Mouse (Mus musculus): Measurements from ENCODE around the gene Pth2r. TPM values are rescaled to one million over a fixed set of nuclear protein-coding genes. Genes with fewer than 3 reads are reported as not detected.

The Pth2r gene
- total RNA-seq (2022): under 1 TPM; 0.41 to 0.98 (median 0.72) TPM

GRCm38 (mm10) chr1:65281756-65282155 is at the start of gene Pth2r:
Gene Pth2r (plus strand): TSS chr1:65282056.
- DNase-seq (ENCODE audit: low spot score in 2 of 2): no peak

- no peak for DNase-seq (ENCODE audit: low spot score in 2 of 2)
These were observed 44.1 kb upstream of the Pth2r start for GRCm38 (mm10) chr1:65237712-65238111.

GRCm38 (mm10) chr1:65245637-65246036 is 36.2 kb upstream of the Pth2r start:
- no peak for DNase-seq (ENCODE audit: low spot score in 2 of 2)

DNA sequence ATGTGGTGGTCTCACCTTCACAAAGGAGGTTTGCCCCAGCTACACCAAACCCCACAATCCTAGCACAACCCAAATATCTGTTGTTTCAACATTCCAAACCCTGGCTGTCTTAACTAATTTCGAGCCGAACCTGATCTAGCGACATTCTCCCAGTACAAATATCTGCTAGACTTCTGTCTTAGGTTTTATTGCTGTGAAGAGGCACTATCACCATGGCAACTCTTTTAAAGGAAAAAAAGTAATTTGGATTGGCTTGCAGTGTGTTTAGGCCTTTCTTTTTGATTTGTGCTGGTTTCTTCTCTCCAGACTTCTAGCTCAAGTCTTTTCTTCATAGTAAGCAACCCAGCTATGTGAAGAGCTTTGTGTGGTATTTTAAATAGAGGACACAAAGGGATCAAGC is 1.4 kb upstream of the Pth2r start:
- no peak for DNase-seq (ENCODE audit: low spot score in 2 of 2)

DNA sequence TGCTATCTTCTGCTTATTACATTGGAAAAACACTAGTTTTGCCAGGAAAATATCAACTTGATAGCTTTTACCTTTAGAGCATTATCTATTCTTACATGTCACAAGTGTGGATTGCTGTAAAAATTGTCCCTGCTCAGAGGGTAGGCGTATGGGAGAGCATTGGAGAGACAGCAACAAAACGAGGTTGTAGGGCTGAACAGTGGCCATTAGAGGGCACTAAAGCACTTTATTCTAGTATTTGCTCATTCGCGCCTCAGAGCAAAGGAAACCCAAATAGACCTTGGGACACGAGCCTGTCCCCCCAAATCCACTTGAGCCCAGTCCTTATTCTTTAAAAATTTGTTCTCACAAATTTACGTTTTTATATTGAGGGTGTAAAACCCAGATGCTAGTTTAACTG is 910 bp downstream of the Pth2r start:
- DNase-seq (ENCODE audit: low spot score in 2 of 2): peak; percentile 19 to 43

- DNase-seq (ENCODE audit: low spot score in 2 of 2): no peak
These were observed 26.6 kb downstream of the Pth2r start for GRCm38 (mm10) chr1:65308476-65308875.

GRCm38 (mm10) chr1:65311214-65311933 is 29.5 kb downstream of the Pth2r start:
- no peak for DNase-seq (ENCODE audit: low spot score in 2 of 2)

DNA sequence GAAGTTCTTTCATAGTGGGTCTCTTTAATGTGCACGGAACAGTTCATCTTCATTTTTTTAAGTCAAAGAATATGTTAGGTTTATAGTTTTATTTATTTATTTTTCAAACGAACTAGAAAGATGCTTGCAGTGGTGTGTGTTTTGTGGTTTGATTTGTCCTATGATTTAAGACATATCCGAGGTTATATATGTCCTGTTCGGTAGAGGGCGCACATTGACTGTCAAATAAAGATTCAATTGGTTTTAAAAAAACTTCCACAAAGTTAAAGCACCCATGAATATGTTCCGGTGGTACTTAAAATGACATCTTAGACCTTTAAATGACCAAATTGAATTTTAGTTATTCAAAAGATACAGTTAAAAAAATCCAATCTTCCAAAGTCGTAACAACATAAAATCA is 30.3 kb downstream of the Pth2r start:
- peak in 1 of 2 experiments; percentile 20 for DNase-seq (ENCODE audit: low spot score in 2 of 2)

- DNase-seq (ENCODE audit: low spot score in 2 of 2): no peak
These were observed 31.0 kb downstream of the Pth2r start for GRCm38 (mm10) chr1:65312896-65313295.

- DNase-seq (ENCODE audit: low spot score in 2 of 2): no peak
These were observed 32.5 kb downstream of the Pth2r start for GRCm38 (mm10) chr1:65314054-65315021.

DNA sequence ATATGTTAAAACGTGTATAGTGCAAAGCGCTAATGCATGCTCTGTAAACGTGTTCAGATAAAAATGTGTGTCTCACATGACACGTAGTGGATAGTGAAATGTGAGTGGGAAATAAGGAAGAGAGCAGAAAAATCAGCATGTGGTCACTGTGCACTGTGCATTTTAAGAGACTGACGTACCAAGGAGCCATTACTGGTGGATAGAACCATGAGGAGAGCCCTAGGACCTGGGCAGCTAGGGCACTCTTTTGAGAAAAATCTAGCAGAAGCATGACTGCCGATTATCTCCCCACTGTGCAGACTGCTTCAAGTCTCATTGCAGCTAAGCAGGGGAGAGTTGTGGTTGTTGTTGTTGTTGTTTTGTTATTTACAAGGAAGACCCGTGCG is 33.2 kb downstream of the Pth2r start:
- no peak for DNase-seq (ENCODE audit: low spot score in 2 of 2)

- DNase-seq (ENCODE audit: low spot score in 2 of 2): peak; percentile 23 to 38
These were observed 52.2 kb downstream of the Pth2r start for GRCm38 (mm10) chr1:65334026-65334425.

- no peak for DNase-seq (ENCODE audit: low spot score in 2 of 2)
These were observed 55.9 kb downstream of the Pth2r start for GRCm38 (mm10) chr1:65337768-65338167.

DNA sequence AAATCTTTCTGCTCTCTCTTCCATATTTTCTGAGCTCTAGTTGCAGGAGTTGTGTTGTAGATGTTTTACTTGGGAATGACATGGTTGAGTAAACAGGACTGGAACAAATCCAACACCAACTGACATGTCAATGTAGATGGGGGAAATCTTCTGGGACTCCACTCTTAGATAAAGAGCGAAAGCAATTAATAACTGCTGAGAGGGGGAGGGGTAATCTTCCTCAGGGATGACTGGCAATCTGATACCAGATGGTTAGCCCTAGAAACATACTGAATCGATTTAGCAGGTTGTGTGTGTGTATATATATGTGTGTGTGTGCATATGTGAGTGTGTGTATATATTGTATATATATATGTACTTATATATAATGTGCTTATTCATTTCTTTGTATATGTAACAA is 58.4 kb downstream of the Pth2r start:
- no peak for DNase-seq (ENCODE audit: low spot score in 2 of 2)

- no peak for DNase-seq (ENCODE audit: low spot score in 2 of 2)
These were observed 71.1 kb downstream of the Pth2r start for GRCm38 (mm10) chr1:65352979-65353378.

DNA sequence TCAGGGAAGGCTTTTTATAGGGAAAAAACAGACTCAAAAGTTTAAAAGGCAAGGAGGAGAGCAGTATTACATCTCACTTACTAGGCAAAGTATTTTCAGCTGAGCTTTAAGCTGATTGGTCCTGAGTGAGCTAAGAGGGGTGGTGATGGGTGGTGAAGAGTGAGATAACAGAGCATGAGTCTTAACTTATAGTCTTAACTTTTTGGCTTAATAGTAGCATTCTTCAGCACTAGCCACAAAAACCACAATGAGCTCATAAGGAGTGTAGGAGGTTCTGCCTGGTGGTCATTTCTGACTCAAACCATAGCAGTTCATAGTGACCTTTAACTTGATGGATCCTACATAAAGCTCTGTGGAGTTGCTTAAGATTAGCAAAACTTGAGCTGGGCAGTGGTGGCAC is 72.3 kb downstream of the Pth2r start:
- no peak for DNase-seq (ENCODE audit: low spot score in 2 of 2)

- peak in 1 of 2 experiments; percentile 5 for DNase-seq (ENCODE audit: low spot score in 2 of 2)
These were observed 106.5 kb downstream of the Pth2r start for GRCm38 (mm10) chr1:65388328-65388727.

GRCm38 (mm10) chr1:65389621-65390020 is 107.8 kb downstream of the Pth2r start:
- DNase-seq (ENCODE audit: low spot score in 2 of 2): no peak

- no peak for DNase-seq (ENCODE audit: low spot score in 2 of 2)
These were observed 125.6 kb downstream of the Pth2r start for GRCm38 (mm10) chr1:65407441-65407840.

DNA sequence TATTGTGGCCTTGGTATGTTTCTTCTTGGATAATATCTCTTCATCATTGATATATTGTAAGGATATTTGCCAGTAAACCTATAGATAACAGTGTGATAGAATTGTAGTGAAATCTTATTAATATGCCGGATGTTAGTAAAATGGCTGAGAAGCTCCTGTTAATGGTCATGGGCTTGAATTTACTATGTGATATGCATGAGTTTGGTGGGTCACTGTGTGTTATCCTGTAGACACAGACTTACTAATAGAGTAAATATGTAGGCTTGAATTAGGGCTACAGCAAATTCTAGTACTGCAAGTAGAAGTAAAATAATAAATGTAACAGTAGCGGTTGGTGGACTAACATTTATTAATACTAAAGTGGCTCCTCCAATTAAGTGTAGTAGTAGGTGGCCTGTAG is 139.1 kb downstream of the Pth2r start:
- DNase-seq (ENCODE audit: low spot score in 2 of 2): no peak

GRCm38 (mm10) chr1:65422501-65423010 is 140.7 kb downstream of the Pth2r start:
- DNase-seq (ENCODE audit: low spot score in 2 of 2): no peak
